Mouse (Mus musculus): ENCODE results near the gene Zfp687.

The Zfp687 gene

DNA sequence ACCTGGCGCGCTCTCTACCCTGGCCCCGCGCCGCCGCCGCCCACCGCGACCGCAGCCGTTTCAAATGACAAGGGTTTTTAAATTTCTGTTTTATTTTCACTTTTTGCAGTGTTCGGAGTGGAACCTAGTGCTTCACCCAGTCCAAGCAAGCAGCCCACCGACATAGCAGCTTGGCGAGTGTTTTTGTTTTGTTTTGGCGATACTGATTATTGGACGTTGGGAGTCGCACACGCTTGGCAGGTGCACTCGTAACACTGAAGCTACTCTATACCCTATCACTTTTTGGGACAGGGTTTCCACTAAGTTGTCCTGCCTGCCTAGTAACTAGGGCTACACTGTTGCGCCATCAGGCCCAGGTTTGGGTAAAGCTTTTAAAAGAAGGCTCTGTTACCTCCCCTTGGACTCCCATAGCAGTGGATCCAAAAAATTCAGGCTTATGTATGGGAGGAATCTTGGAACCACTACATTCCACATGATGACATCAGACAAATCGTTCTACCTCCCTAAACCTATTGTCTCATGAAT is 1.3 kb upstream of the Zfp687 start:
- peak; percentile 73 for DNase-seq (ENCODE audit: low spot score)

DNA sequence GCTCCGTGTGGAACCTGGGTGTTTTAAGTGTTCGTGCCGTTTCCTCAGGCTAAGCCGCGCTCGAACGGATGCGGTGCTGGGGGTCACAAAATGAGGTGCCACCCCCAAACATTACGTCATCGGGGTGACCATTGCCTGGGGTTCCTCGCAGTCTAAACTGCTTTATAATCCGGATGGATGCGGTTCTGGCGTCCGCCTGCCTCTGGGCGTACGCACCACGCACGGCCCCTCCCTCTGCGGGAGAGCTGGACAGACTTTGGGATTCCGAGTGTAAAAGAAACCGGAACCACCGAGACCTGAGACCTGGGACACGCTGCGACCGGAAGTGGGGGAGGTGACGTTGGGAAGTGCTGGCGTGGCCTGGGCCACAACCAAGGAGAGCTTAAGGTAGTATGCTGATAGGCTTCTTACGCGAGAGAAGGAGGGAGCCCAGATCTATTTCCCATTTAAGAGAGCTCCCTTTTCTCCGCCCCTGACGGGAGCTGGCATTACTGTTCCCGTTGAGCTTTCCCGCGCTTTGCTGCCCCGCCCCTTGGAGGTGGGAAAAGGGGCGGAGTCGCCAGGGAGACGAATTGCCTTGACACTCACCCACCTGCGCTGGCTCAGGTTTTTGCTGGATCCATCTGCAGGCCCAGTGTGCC is 763 bp upstream of the Zfp687 start:
- peak; percentile 94 for DNase-seq (ENCODE audit: low spot score)

DNA sequence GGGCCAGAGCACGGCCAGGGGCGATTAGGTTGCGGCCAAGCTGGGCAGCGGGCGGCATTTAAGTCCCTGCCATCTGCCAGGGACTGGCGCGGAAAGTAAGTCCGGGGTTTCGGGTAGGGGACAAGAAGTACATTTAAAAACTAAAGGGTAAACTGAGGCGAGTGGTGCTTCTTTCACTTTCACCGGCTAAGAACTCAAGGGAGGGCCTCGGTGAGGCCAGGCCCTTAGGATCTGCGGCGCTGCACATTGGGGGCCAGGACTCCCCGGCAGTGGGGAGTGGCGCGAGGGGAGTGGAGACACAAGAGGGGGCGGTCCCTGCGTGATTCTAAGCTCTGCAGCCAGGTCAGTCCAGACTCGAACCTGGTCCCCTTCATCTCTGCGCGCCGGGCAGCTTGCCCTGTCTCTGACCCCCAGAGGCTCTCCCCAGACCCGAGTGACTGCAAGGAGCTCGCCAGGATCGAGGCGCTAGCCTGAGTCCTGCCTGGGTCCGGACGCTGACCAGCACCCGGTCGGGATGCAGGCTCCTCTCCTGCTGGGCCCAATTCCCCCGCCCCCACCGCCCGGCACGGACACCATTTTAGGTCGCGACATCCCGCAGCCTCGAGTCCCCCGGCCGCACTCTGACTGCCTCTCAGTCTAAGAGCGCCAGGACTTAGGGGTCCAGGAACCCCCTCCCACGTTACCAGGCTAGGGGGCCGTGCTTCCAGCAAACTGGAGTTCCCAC is 658 bp downstream of the Zfp687 start:
- no peak for DNase-seq (ENCODE audit: low spot score)

DNA sequence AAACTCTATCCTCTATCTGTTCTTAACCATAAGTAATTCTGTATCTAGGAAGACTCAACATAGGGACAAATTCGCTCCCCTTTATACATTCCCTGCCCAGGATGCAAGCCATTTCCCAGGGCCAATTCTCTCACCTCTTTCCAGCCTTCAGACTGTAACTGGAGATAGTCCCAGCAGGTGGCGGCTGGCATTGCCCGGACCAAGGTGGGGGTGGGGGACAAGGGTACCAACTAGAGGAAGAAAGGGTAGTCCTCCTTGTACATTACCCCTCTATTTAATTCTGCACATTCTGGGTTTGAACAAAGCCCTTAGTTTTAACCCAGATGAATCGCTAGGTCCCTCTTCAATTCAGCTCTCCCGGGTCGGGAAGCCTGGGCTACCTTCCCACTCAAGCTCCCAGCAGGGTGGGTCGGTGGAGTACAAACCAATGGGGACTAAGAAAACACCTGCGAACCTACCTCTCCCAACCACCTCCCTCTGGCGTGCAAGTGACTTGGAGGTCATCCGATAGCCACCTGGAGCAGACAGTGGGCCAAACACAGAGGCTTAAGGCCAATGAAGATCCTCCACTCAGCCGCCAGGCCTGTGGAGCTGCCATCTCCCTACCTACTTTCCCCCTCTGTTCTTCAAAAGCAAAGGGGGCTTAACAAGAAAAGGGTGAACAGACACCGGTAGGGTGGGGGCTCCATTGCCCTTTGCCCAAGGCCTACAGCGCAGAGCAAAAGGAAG is 1.4 kb downstream of the Zfp687 start:
- DNase-seq (ENCODE audit: low spot score): no peak

DNA sequence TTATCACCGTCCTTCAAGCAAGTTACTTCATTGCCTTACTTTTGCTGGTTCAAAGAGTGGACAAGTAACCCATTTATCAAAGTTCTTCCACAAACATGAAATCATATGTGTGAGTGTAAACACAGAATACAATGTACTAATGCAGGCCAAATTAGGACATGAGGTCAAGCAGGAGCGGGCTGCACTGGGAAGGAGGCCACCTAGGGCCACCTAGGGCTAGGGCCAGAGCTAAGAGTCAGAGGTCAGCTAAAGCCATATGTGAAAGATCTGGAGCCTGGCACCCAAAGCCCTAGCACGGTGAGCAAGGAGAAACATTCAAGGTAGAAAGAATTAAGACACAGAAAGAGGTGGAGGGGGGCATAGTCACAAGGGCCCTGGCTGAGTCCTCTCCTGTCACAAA is 2.3 kb downstream of the Zfp687 start:
- no peak for DNase-seq (ENCODE audit: low spot score)

DNA sequence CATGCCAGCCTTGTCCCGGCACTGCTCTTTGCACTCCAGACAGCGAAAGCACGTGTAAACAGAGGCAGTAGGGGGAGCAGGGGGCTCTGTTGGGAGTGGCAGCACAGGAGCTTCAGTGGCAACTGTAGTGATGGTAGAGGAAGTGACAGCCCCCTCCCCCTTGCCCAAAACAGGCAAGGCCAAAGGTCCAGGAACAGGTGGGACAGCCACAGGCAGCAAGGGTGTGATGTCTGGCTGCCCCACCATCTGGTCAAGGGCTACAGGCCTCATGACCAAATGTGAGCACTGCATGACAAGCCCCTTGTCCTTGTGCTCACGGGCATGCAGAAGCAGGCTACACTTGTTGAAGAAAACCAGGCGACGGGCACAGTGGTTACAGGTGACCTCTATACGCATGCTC is 4.9 kb downstream of the Zfp687 start:
- no peak for DNase-seq (ENCODE audit: low spot score)

DNA sequence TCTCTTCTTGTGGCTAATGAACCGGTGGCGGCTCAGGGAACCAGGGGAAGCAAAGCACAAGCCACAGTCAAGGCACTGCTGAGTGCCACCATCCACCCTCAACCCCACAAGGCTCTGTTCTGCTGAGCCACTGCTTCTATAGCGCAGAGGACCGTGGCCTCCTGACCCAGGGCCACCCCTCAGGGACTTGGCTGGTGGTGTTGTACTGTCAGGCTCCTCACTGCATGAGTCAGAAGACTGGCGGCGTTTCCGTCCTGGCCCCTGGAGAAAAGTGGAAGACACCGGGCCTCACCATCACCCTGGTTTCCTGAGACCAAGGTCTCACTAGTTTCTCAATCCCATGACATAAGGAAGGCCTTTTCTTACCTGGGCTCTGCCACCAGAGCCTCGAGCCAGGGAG is 7.5 kb downstream of the Zfp687 start:
- no peak for DNase-seq (ENCODE audit: low spot score)

DNA sequence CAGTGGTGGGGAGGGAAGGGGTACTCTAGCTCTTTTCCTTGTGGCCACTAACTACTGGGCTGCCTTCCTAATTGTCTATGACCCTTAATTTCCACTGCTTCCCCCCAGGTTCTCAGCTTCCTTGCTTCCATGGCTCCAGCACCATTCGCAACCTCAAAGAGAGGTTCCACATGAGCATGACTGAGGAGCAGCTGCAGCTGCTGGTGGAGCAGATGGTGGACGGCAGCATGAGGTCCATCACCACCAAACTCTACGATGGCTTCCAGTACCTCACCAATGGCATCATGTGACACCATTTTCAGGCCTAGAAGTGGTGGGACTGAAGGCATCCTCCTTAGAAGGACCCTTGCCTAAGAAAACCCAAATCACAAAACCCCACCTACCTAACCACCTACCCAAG is 9.6 kb downstream of the Zfp687 start:
- no peak for DNase-seq (ENCODE audit: low spot score)

DNA sequence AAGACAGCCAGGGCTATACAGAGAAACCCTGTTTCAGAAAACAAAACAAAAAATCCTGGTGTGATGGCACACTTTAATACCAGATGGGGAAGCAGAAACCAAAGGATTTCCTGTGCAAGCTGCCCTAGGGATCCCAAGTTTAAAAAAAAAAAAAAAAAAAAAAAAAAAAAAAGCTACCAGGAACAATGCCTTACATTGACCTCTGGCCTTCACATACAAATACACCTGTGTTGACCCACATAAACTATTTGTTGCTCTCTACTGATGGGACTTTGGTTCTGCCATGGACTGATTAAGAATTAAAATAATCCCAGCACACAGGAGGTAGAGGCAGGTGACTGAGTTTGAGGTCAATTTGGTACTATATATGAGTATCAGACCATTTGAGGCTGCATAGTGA is 12.0 kb downstream of the Zfp687 start:
- no peak for DNase-seq (ENCODE audit: low spot score)

DNA sequence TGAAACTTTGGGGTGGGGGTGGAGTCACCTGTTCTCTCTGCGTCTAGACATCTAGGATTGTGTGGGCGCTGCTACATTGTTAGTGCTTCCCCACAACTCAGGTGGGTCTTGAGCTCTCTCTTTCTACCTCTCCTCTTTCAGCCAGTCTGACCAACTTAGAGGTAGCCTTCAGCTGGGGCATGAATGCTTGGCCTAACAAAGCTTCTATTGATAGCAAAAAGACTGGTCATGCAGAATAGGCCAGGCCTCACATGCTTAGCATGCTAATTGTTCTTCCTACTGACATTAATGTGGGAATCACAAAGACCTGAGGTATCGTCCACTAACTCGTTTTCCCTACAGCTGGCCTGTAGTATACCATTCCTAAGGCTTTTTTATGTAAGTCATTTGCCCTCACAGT is 12.7 kb downstream of the Zfp687 start:
- DNase-seq (ENCODE audit: low spot score): no peak

DNA sequence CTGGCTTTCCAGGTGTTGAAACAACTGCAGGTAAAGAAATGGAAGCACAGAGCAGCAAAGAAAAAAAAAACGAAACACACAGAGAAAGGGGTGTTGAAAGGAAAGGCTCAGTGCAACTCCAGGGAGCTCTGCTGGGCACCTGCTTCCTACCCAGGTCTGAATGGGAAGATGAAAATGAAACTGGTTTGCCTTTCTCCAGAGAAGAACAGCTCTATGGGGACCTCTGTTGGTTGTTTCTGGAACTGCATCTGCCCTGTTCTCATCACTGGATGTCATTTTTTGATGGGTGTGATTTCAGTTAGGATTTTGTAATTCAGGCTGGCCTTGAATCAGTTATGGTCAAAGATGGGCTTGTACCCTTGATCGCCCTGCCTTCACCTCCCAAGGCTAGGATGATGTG is 18.3 kb downstream of the Zfp687 start:
- DNase-seq (ENCODE audit: low spot score): no peak

DNA sequence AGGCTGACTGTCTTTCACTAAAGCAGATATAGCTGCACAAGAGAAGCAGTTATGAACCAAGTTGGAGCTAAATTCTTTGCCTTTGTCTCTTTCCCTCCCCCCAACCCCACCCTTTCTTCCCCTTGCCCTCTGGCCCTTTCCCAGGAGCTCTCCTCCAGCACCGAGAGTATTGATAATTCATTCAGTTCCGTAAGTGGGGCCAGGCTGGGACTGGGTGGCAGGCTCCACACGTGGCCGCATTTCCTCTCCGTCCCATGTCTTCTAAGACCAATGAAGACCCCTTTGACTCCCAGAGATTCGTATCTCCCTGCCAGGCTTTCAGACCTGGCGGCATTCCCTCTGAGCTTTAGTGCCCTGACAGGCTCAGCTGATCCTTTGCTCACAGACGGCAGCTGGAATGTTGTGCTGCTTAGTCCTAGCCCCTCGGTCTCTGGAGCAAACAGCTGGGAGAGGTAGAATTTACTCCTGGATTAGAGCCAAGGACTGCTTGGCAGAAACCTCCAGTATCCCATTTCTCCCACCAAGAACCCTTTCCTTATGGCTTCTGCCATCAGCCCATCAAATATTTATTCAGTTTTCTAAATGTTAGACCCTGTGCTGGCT is 26.0 kb downstream of the Zfp687 start:
- DNase-seq (ENCODE audit: low spot score): no peak

DNA sequence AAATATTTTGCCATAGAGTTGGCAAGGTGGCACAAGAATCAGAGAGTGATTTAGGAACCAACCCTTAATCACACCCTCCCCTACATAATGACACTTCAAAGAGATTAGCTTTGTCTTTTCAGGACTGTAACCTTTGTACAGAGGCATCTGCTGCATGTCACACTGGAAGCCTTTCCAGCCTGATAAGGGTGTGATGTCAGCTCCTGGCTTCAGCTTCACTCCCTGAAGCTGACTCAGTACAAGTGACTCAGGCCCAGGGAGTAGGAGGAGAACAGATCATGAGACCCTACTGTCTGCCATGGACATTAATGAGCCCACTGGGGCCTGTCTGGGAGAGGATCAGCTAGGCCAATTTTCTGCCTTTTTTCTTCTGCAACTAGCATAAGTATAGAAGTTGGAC is 27.7 kb downstream of the Zfp687 start:
- DNase-seq (ENCODE audit: low spot score): peak; percentile 58

DNA sequence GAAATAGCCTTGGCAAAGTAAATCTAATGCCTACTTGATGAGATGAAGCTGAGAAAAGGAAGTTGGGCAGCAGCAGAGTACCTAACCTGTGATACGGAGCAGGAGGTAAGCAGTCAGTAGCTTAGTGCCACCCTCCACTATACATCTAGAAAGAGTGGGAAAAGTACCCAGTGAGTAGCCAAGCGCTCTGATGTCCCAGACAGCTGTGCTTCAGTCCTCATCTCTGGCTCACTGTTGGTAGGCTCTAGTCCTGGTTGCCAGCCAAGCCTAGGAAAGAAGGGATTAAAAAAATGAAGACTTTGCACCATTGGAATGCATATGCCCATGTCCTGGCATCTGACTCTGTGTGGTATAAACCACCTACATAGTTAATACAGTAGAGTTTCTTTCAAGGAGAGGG is 29.7 kb downstream of the Zfp687 start:
- DNase-seq (ENCODE audit: low spot score): no peak

DNA sequence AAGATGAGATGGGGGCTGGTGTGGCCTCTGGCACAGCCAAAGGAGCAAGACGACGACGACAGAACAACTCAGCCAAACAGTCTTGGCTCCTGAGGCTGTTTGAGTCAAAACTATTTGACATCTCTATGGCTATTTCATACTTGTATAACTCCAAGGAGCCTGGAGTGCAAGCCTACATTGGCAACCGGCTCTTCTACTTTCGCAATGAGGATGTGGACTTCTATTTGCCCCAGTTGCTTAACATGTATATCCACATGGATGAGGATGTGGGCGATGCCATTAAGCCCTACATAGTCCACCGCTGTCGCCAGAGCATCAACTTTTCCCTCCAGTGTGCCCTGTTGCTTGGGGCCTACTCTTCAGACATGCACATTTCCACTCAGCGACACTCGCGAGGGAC is 30.9 kb downstream of the Zfp687 start:
- no peak for DNase-seq (ENCODE audit: low spot score)

DNA sequence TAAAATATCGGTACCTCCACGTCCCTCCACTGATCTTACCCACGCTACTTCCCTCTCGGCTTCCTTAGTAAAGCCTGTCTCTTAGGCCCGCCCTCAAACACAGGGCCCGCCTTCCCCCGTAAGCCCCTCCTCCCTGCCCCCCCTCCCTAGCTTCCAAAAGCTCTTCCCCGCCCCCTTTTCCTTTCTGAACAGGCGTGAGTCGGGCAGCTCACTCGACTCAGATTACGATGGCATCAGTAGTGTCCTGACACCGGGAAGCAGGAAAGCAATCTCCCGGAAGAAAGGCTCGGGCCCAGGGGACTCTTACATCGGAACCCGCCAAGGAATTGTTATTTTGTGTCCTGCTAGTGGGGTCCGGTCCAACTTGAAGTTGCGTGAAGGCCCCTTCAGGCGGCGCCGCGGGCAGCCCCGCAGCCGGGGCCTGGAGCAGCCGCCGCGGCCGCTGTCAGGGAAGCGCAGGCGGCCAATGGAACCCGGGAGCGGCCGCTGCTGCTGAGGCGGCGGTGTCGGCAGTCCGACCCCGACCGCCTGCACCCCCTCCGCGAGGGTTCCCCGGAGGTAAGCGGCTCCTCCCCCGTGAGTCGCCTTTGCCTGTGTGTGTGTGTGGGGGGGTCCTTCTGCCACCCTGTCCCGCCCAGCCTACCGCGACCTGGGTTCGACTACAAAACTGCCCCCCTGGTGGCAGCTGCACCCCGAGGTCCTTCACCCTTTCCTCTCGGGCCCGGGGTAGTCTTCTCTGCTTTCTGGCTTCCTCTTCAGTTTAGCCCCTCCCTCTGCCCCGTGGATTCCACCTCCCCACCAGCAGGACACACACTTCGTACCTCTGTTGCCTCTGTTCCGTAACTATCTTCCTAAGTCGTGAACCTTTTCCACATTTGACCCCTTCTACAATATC is 40.5 kb downstream of the Zfp687 start, which contains the start of gene Pi4kb:
Pi4kb (plus strand) TSS at position 204 of the 895 bp plus-strand sequence.
- peak; percentile 90 for DNase-seq (ENCODE audit: low spot score)

DNA sequence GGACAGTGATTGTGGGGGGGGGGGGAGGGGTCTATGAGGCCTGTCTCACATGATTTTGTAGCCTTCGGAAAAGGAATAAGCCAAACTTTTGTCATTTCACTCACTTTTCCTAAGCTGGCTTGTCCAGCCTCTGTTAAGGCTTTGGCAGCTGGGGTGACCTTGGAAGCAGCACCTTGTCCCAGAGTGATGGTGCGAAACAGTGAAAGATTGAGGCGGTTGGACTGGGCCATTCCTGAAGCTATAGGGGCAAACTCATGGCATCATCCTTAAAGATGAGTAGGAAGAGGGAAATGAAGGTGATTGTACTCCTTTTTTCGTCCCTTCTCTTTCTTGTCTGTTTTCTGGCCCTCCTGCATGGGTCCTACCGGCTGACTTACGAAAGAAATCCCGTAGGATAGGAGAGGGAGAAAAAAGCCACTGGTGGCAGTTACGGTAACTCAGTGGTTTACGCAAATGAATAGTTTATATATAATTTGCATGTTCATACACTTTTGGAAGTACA is 41.2 kb downstream of the Zfp687 start:
- no peak for DNase-seq (ENCODE audit: low spot score)

DNA sequence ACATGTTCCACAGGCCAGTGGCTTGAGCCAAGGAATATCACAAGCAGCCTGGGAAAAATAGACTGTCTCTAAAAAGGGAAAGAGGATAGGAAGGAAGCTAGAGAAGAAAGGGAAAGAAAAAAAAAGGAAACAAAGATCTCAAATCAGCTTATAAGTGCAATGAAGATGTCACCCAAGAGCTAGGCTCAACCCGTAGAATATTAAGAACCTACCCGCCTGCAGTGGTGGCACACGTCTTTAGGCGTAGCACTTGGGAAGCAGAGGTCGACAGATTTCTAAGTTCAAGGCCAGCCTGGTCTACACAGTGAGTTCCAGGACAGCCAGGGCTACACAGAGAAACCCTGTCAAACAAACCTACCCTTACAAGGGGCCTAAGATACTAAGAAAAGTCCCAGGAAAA is 41.6 kb downstream of the Zfp687 start:
- no peak for DNase-seq (ENCODE audit: low spot score)

DNA sequence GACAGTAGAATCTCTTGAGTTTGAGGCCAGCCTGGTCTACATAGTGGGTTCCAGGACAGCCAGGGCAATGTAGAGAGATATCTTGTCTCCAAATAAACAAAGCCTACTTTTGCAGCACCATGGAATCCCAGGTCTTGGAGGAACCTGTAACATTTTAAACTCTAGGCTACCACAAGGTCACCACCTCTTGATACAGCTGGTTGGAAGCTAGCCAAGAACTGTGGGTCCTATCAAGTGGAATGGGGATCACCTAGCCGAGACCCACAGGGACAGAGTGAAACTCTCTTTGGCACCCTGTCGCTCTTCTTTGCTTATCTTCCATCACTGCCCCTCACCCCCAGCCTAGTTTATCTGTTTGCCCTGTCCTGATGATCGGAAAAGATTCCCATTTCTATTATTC is 42.7 kb downstream of the Zfp687 start:
- DNase-seq (ENCODE audit: low spot score): peak; percentile 60

DNA sequence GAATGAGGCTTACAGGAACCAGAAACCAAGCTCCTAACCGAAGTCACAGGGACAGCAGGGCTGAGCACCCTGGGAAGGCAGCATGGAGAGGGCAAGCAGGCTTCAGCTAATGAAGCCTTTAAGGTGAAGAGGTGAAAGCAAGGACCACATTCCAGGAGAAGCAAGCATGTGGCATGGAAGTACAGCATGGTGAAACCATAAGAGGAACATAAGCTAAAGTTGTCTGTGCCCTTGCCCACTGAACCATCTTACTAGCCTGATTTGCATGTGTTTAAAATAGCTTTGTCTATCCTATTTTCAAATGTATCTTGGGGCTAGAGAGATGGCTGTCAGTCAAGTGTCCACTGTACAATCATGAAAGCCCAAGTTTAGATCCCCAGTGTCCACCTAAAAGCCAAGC is 49.4 kb downstream of the Zfp687 start:
- DNase-seq (ENCODE audit: low spot score): no peak

DNA sequence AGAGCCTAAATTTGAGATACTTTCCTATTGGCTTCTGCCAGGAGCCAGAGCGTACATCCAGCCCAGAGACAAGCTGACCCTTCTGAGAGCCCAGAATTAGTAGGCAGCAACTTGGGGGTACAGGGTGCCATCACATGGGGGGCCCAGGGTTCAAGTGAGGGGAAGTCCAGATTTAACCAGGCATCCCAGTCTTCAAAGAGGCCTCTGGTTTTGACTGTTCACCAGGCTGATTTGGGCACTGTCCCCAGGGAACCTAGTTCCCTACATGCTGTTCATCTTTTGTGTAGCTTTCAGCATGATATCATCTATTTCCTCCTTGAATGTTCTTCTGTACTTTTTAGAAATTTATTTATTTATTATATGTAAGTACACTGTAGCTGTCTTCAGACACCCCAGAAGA is 50.3 kb downstream of the Zfp687 start:
- DNase-seq (ENCODE audit: low spot score): no peak

Data from testis, postnatal 14 days (tissue).